Mouse (Mus musculus): ENCODE results near the gene Fgfr2.

DNA sequence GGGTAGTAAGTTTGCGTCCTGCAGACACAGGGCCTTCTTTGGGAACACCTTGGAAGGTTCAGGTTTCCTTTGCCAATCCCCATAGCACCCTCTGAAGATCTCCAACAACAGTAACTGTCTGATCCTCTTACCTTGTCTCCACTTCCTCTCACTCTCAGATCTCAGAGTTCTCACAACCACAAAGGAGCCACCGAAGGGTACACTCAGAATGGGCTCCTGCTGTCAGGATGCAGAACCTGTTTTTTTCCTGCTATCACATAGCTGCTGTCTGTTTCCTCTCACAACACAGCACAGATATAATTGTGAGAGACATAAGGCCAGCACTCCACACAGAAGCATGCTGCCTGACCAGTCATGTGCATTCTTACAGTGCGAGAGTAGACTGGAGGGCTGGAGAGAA is 2086.8 kb downstream of the Fgfr2 start:
- no peak for TF ChIP-seq ZNF384 (IDR thresholded peaks at IDR 0.05; ENCODE audit: low read depth, low read length)
- no peak for TF ChIP-seq HCFC1 (IDR thresholded peaks at IDR 0.05; ENCODE audit: borderline replicate concordance, insufficient read depth, low read length)
- no peak for TF ChIP-seq CHD2 (IDR thresholded peaks at IDR 0.05; ENCODE audit: low read depth, low read length)
- TF ChIP-seq ZC3H11A (IDR thresholded peaks at IDR 0.05; ENCODE audit: borderline replicate concordance, low read depth, low read length), result no peak
- TF ChIP-seq MAFK (IDR thresholded peaks at IDR 0.05; ENCODE audit: insufficient read depth, low read depth, low read length), result no peak
